Mouse (Mus musculus): Measurements from ENCODE around the gene Ell2. TPM values are rescaled to one million over a fixed set of nuclear protein-coding genes. Genes with fewer than 3 reads are reported as not detected.

Ell2 gene
- polyA plus RNA-seq, 1 experiment from 2014 or later, result 3.8 TPM

GRCm38 (mm10) chr13:75799421-75799820 is 92.9 kb downstream of the Ell2 start:
- ATAC-seq (ENCODE audit: low FRiP score), result no peak
- Histone ChIP-seq H3K9me3 (ENCODE audit: control insufficient read depth, low read length) (no peaks in the 10 kb centered on the region), H3K4me3 (ENCODE audit: low read depth, low read length) (no peak overlapping the region), H3K27ac (ENCODE audit: low read depth, low read length) (no peak overlapping the region), H3K27me3 (ENCODE audit: control insufficient read depth, insufficient read depth, low read length) (no peaks in the 10 kb centered on the region), H3K4me2 (replicated peaks; ENCODE audit: low read depth, low read length) (no peak overlapping the region), H3K4me1 (replicated peaks; ENCODE audit: control insufficient read depth, insufficient read depth, low read length) (no peaks in the 10 kb centered on the region), H3K36me3 (ENCODE audit: control insufficient read depth, insufficient read depth, low read length) (no peaks in the 10 kb centered on the region), H3K9ac (ENCODE audit: low read depth, low read length) (no peak overlapping the region)
- DNase-seq (ENCODE audit: low spot score), result no peak
- WGBS, result 92% methylated on average over 3 of the region's 3 CpGs

DNA sequence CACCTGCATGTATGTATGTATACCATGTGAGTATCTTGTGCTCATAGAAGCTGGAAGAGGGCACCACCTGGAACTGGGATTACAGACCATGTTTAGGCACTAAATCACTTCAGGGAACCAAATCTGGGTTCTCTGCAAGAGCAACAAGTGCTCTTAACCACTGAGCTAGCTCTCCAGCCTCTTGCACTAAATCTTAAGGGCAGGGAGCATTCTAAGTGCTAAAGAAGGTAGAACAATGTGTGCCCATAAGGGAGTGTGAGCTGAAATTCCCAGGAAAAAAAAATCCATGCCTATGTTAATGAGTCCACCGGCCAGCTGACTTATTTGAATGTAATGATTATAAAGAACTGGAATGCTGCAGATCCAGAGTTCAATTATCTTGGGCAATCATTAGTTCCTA is 101.4 kb downstream of the Ell2 start:
- DNase-seq (ENCODE audit: low spot score), result no peak
- H3K27me3 ChIP-seq (ENCODE audit: control insufficient read depth, insufficient read depth, low read length), result no peaks in the 10 kb centered on the region
- 88% methylated on average over 1 of the region's 1 CpGs for WGBS
- H3K4me1 ChIP-seq (replicated peaks; ENCODE audit: control insufficient read depth, insufficient read depth, low read length), result no peaks in the 10 kb centered on the region
- no peaks in the 10 kb centered on the region for H3K9me3 ChIP-seq (ENCODE audit: control insufficient read depth, low read length)
- no peak for ATAC-seq (ENCODE audit: low FRiP score)
- no peaks in the 10 kb centered on the region for H3K36me3 ChIP-seq (ENCODE audit: control insufficient read depth, insufficient read depth, low read length)
- no peak overlapping the region for H3K4me3 ChIP-seq (ENCODE audit: low read depth, low read length)
- H3K4me2 ChIP-seq (replicated peaks; ENCODE audit: low read depth, low read length), result no peak overlapping the region
- H3K27ac ChIP-seq (ENCODE audit: low read depth, low read length), result no peak overlapping the region
- no peak overlapping the region for H3K9ac ChIP-seq (ENCODE audit: low read depth, low read length)

- Histone ChIP-seq H3K4me3 (ENCODE audit: low read depth, low read length) (no peak overlapping the region), H3K4me2 (replicated peaks; ENCODE audit: low read depth, low read length) (no peak overlapping the region), H3K4me1 (replicated peaks; ENCODE audit: control insufficient read depth, insufficient read depth, low read length) (no peaks in the 10 kb centered on the region), H3K27me3 (ENCODE audit: control insufficient read depth, insufficient read depth, low read length) (no peaks in the 10 kb centered on the region), H3K27ac (ENCODE audit: low read depth, low read length) (no peak overlapping the region), H3K36me3 (ENCODE audit: control insufficient read depth, insufficient read depth, low read length) (no peaks in the 10 kb centered on the region), H3K9ac (ENCODE audit: low read depth, low read length) (no peak overlapping the region), H3K9me3 (ENCODE audit: control insufficient read depth, low read length) (no peaks in the 10 kb centered on the region)
- ATAC-seq (ENCODE audit: low FRiP score), result no peak
- WGBS, result 95% methylated on average over 1 of the region's 1 CpGs
- DNase-seq (ENCODE audit: low spot score), result no peak
Measured at GRCm38 (mm10) chr13:75809957-75810356, 103.4 kb downstream of the Ell2 start.

GRCm38 (mm10) chr13:75817183-75817582 is 110.6 kb downstream of the Ell2 start:
- H3K4me3 ChIP-seq (ENCODE audit: low read depth, low read length), result no peak overlapping the region
- DNase-seq (ENCODE audit: low spot score), result no peak
- WGBS, result 95% methylated on average over 2 of the region's 2 CpGs

GRCm38 (mm10) chr13:75818486-75818885 is 111.9 kb downstream of the Ell2 start:
- no peak overlapping the region for H3K4me2 ChIP-seq (replicated peaks; ENCODE audit: low read depth, low read length)
- DNase-seq (ENCODE audit: low spot score), result no peak
- H3K9me3 ChIP-seq (ENCODE audit: control insufficient read depth, low read length), result no peaks in the 10 kb centered on the region
- no peak overlapping the region for H3K9ac ChIP-seq (ENCODE audit: low read depth, low read length)
- H3K4me1 ChIP-seq (replicated peaks; ENCODE audit: control insufficient read depth, insufficient read depth, low read length), result no peaks in the 10 kb centered on the region
- H3K27ac ChIP-seq (ENCODE audit: low read depth, low read length), result no peak overlapping the region
- H3K4me3 ChIP-seq (ENCODE audit: low read depth, low read length), result no peak overlapping the region
- H3K36me3 ChIP-seq (ENCODE audit: control insufficient read depth, insufficient read depth, low read length), result no peaks in the 10 kb centered on the region
- no peak for ATAC-seq (ENCODE audit: low FRiP score)
- WGBS, result 53% methylated on average over 3 of the region's 3 CpGs
- H3K27me3 ChIP-seq (ENCODE audit: control insufficient read depth, insufficient read depth, low read length), result no peaks in the 10 kb centered on the region

More at GRCm38 (mm10) chr13:75817183-75817582, 110.6 kb downstream of the Ell2 start:
- Histone ChIP-seq H3K4me2 (replicated peaks; ENCODE audit: low read depth, low read length) (no peak overlapping the region), H3K9ac (ENCODE audit: low read depth, low read length) (no peak overlapping the region), H3K4me1 (replicated peaks; ENCODE audit: control insufficient read depth, insufficient read depth, low read length) (no peaks in the 10 kb centered on the region), H3K27me3 (ENCODE audit: control insufficient read depth, insufficient read depth, low read length) (no peaks in the 10 kb centered on the region), H3K27ac (ENCODE audit: low read depth, low read length) (no peak overlapping the region), H3K9me3 (ENCODE audit: control insufficient read depth, low read length) (no peaks in the 10 kb centered on the region), H3K36me3 (ENCODE audit: control insufficient read depth, insufficient read depth, low read length) (no peaks in the 10 kb centered on the region)
- ATAC-seq (ENCODE audit: low FRiP score), result no peak

- WGBS, result 82% methylated on average over 3 of the region's 3 CpGs
- Histone ChIP-seq H3K27ac (ENCODE audit: low read depth, low read length) (no peak overlapping the region), H3K4me2 (replicated peaks; ENCODE audit: low read depth, low read length) (no peak overlapping the region), H3K36me3 (ENCODE audit: control insufficient read depth, insufficient read depth, low read length) (no peaks in the 10 kb centered on the region), H3K4me3 (ENCODE audit: low read depth, low read length) (no peak overlapping the region), H3K4me1 (replicated peaks; ENCODE audit: control insufficient read depth, insufficient read depth, low read length) (no peaks in the 10 kb centered on the region), H3K9me3 (ENCODE audit: control insufficient read depth, low read length) (no peaks in the 10 kb centered on the region), H3K9ac (ENCODE audit: low read depth, low read length) (no peak overlapping the region), H3K27me3 (ENCODE audit: control insufficient read depth, insufficient read depth, low read length) (no peaks in the 10 kb centered on the region)
- ATAC-seq (ENCODE audit: low FRiP score) (no peak), DNase-seq (ENCODE audit: low spot score) (no peak)
Measured at GRCm38 (mm10) chr13:75818945-75819706, 112.6 kb downstream of the Ell2 start.

GRCm38 (mm10) chr13:75819898-75820297 is 113.3 kb downstream of the Ell2 start:
- no peak overlapping the region for H3K9ac ChIP-seq (ENCODE audit: low read depth, low read length)
- H3K27ac ChIP-seq (ENCODE audit: low read depth, low read length), result no peak overlapping the region
- no peaks in the 10 kb centered on the region for H3K9me3 ChIP-seq (ENCODE audit: control insufficient read depth, low read length)
- no peak for ATAC-seq (ENCODE audit: low FRiP score)
- no peaks in the 10 kb centered on the region for H3K36me3 ChIP-seq (ENCODE audit: control insufficient read depth, insufficient read depth, low read length)
- no peak overlapping the region for H3K4me2 ChIP-seq (replicated peaks; ENCODE audit: low read depth, low read length)
- no peaks in the 10 kb centered on the region for H3K27me3 ChIP-seq (ENCODE audit: control insufficient read depth, insufficient read depth, low read length)
- no peak overlapping the region for H3K4me3 ChIP-seq (ENCODE audit: low read depth, low read length)
- no peaks in the 10 kb centered on the region for H3K4me1 ChIP-seq (replicated peaks; ENCODE audit: control insufficient read depth, insufficient read depth, low read length)
- DNase-seq (ENCODE audit: low spot score), result no peak

Other genes starting within 250 kb of the Ell2 start
- gene Glrx, start 133.1 kb downstream of the Ell2 start, polyA plus RNA-seq (2014; fragmentation: Nextera tagmentation; extraction: Ambion mirVana), result 36.5 and 42.2 TPM in 2 replicates
- gene Rhobtb3, start 237.2 kb downstream of the Ell2 start, polyA plus RNA-seq (2014; fragmentation: Nextera tagmentation; extraction: Ambion mirVana), result 55.2 and 64.5 TPM in 2 replicates

Measured in hindbrain, embryonic 11.5 days (tissue).